Mouse (Mus musculus) left cerebral cortex, postnatal 36 days (tissue): ENCODE results near the gene Immt. TPM values are rescaled to one million over a fixed set of nuclear protein-coding genes. Genes with fewer than 3 reads are reported as not detected.
"Not testable (repeated sequence)": the region's sequence is repeated elsewhere in the genome, so short reads cannot be mapped to it uniquely, and the experiment has no call there.

Experiments used
- DNase-seq, 2 experiments: peaks; one replicate each; pipeline ENCODE4 v3.0.0; 2021 to 2022; ENCODE audit warnings: low spot score in 2 of 2, mixed read lengths in 1 of 2
- intact Hi-C: fragments of 180-260 bp; cut with DNase I; formaldehyde crosslinking; loops from one replicate; pipeline ENCODE4 v1.15.1; 2025
- total RNA-seq, 2 experiments: library from RNA; stranded (reverse); gene quantifications; 2 replicates each; pipeline ENCODE4 v1.2.3; 2021

Immt gene
- total RNA-seq, 2 experiments from 2014 or later, result 142 to 143 TPM

DNA sequence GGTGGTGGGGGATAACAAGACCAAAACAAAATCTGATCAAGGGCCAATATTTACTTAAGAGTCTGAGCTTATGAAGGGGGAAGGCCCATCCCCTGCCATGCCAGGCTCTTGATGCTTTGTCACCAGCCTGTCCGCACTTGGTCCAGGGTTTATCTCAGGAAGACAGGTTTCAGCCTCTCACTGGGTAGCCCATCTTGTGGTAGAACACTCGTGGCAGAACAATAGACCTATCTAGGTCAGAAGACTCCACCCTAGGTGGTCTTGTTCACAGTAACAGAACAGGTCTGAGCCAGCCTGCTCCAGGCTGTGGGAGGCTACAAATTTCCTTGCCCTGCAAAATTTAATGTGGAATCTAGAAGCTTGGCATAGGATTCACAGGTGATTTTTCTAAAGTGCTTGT is 5.7 kb downstream of the Immt start:
- no peak for DNase-seq
- intact Hi-C loops, result no loop called here

DNA sequence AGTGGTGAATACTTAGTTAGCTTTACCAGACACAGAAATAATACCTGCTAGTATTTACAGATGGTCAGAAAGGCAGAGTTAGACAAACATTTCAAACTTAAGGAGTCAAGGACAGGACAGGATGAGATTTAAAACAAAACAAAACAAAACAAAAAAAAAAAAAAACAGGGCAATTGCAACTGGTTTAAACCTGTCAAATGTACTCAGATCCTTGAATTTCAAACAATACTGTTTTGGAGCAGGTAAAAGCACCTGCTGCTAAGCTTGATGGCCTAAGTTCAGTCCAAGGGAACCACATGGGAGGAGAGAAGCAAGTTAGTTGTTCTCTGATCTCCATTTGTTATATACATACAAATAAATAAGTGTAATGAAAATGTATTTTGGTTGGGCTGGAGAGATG is 8.7 kb downstream of the Immt start:
- intact Hi-C loops, result no loop called here
- no peak for DNase-seq

DNA sequence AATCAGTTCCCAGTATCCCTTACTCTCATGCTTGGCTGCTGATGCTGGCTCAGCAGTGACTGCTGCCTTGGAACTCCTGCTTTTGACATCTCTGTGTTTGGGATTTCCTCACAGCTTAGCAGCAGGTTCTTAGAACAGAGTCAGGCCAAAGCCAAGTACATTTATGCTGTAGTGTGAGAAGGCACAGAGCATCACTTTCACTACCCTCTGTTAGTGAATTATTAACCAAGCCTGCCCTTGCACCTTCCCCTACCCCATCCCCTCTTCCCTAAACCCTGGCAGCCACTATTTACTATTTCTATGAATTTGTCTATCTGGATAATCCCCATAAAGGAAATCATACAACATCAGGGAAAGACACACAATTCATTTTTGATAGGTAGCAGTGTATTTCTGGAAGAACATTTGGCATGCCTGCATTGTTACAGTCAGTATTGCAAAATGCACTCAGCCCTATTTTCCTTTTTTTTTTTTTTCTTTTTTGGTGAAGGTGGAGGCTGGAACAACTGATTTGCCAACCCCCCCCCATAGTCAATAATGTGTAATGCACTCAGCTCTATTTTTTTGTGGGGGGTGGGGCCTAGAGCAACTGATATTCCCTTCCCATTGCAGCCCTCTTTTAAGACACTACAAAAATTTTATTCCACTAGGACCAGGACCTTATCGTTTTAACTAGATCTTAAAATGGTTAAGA is 9.6 kb downstream of the Immt start:
- intact Hi-C loops, result no loop called here
- no peak for DNase-seq

DNA sequence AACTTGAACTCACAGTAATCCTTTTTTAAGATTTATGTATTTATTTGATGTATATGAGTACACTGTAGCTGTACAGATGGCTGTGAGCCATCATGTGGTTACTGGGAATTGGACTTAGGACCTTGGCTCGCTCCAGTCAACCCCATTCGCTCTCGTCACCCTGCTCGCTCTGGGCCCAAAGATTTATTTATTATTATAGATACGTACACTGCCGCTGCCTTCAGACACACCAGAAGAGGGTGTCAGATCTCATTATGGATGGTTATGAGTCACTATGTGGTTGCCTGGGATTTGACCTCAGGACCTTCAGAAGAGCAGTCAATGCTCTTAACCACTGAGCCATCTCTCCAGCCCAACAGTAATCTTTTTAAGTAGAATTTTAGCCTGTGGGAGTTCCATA is 15.8 kb downstream of the Immt start:
- intact Hi-C loops, result not testable (repeated sequence)

DNA sequence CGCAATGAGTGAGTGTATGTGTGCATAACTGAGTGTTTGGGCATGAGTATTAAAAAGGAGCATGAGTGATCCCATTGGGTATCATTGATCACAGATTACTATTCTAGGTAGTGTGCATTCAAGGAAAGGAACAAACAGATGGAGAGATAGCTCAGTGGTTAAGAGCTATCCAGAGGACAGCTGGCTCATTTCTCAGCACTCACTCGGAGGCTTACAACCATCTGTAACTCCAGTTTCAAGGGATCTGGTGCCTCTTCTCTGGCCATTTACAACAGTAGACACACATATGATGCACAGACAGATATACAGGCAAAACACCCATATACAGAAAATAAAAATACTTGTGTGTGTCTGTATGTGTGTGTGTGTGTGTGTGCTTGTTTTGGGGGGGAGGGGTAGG is 36.6 kb downstream of the Immt start:
- no peak for DNase-seq
- intact Hi-C loops, result no loop called here

More for the DNA sequence above, 15.8 kb downstream of the Immt start:
- DNase-seq, result not testable (repeated sequence)

DNA sequence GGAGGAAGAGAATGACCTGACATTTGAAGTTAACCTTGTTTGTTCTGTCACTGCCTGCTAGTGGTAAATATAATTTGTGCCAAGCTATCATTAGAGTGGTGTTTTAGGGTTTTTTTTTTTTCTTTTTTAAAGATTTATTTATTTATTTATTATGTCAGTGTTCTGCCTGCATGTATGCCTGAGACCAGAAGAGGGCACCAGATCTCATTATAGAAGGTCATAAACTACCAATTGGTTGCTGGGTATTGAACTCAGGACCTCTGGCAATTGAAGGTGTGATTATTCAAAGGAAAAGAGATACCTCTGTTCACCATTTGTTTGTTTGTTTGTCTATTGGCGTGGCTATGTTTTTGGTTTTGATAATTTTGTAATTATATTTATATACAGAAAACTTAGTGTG is 37.7 kb downstream of the Immt start:
- intact Hi-C loops, result no loop called here
- DNase-seq, result no peak

DNA sequence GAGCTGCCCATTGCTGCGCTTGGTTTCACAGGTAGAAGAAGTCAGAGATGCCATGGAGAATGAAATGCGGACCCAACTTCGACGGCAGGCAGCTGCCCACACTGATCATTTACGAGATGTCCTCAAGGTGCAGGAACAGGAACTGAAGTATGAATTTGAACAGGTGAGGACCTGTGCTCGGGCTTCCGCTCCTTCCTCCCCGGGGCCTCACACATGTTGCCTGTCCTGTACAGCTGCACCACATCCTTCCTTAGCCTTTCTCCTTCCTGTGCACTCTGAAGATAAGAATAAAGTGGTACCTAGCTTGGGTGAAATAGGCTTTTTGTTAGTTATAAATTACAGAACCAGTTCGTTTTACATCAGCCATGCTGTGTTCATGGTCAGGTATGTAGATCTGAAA is 40.3 kb downstream of the Immt start:
- no peak for DNase-seq
- intact Hi-C loops, result no loop called here

DNA sequence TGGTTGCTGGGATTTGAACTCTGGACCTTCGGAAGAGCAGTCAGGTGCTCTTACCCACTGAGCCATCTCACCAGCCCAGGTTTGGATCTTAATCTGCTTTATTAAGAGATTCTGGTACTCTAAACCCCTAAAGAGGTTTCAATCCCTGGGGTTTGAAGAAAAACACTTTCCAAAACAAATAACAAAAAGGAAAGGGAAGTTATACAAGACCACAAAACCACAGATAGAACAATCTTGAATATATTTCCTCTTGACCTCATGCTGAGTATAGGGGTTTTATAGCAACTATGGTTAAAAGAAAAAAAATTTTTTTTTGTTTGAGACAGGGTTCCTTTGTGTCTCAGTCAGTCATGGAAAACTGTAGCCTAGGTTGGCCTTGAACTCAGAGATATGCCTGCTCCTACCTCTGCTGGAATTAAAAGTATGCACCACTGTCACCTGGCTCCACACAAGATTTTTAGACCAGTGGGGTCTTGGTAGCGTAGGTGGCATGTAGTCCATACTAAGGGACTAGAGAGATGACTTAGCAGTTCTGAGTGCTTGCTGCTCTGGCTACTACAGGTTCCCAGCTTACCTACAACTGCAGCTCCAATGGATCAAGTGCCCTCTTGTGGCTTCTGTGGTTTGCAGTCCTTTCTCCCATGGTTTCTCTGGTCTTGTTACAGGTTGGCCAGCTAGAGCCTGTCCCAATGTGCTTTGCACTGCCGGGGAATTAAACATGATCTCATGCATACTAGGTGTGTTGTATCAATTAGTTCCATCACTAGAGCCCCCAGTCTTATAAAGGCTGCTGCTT is 47.0 kb downstream of the Immt start:
- intact Hi-C loops, result no loop called here
- no peak for DNase-seq

DNA sequence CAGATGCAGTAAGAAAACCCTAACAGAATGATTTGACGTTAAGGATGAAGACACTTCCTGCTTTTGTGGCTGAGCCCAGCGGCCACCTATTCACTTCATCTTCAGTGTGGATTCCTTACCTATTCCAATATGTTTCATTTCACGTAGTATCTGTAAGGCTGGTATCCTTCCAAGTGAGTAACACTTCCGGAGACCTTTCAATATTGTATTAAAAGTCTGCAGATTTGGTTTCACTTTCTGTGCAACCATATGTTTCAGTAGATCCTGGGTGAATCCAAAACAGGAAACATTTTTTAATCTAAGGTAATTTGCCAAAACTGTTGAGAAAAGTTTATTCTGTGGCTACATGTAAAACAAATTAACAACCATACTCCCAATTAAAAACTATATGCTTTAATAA is 62.1 kb downstream of the Immt start:
- intact Hi-C loops, result loop anchor here (5.0 to 10.0 kb wide), 3 partner anchors 36 to 442 kb away; no protein-coding TSS in a partner anchor
- no peak for DNase-seq

DNA sequence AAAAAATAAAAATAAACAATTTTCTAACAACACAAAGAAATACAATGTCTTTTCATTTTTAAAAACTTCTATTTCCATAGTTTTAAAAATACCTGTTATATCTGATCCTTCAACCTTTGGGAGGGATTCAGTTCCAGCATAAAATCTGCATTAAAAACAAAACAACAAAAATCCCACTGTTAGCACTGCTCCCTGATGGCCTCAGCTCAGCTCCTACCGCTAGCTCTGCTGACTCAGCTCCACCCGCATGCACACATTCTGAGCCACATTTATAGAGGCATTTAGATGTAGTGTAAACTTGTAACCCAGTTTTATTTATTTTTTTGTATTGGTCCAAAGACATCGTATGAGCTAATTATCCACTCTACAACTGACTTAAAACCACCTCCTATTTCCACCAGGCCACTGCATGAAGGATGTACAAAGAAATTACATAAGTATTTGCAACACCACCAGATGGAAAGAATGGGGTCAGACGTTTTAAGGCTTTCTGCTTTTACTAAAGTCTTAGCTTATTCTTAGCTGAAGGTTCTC is 76.6 kb downstream of the Immt start:
- intact Hi-C loops, result no loop called here
- no peak for DNase-seq

DNA sequence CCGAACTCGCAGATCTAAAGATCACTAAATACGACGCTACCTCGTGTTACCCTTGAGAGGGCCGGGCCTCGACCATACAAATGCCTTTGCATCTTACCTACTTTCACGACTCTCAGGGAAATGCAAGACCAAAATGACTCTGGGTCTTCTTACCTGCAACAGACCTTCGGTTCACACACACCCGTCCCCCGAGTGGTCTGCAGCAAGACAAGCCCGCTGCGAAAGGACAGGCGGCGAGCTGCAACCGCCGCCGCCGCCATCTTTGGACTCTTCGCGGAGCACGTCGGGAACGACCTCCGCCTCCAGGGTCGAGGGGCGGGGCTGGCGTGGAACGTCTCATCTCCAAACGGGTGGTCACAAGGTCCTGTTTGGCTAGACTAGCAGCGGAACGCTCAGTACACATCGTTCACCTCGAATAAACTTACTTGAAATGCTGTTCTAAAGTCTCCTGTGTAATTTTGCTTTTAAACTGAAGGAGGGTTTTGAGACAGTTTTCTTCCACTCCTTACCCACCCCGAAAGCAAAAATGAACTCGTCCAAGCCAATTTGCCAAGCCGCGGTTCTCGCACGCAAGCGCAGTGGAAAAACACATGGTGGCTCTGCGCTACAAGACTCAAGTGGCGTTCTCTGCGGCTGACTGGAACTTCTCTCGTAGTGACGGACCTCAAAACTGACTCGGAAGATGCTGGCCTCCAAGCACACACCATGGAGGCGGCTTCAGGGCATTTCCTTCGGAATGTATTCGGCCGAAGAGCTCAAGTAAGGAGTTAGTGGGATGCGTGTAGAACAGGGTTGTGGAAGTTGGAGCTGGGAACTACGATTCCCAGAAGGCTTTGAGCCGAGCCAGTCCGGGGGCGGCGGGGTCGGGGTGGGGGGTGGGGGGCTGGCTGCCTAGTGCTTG is 77.6 kb downstream of the Immt start, which contains the start of the genes Ptcd3 and Polr1a:
TSS of gene Ptcd3 (minus strand) at position 270 of the 901 bp plus-strand sequence.
TSS of gene Polr1a (plus strand) at position 573 of the 901 bp plus-strand sequence.
- intact Hi-C loops, result no loop called here
- peak; percentile 93 to 94 for DNase-seq

DNA sequence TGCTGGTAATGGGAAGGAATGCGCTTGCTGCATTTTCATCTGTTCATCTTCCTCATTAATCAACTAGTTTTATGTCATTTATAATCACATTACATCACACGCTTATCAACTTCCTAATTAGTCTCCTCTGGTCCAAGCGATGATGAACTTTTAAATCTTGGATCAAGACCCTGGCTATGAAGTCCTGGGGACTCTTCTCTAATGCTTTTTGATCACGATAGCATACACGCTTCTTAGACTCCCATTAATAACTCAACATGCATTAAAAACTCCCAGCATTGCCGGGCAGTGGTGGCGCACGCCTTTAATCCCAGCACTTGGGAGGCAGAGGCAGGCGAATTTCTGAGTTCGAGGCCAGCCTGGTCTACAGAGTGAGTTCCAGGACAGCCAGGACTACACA is 78.3 kb downstream of the Immt start:
- intact Hi-C loops, result no loop called here

DNA sequence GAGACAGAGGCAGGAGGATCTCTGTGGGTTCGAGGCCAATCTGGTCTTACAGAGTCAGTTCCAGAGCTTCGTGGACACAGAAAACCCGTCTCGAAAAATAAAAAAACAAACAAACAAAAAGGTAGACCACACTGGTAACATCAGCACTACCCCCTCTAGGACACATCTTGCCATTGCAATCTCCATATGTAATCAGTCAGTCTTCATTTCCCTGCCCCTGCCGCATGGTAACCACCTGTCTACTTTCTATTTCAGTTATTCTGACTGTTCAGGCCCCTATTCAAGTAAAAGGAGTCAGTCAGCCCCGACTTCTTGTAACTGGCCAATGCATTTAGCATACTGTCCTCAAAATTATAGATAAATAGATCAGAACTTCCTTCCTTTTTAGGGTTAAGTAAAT is 78.7 kb downstream of the Immt start:
- intact Hi-C loops, result no loop called here
- DNase-seq, result no peak

More for the DNA sequence above, 78.3 kb downstream of the Immt start:
- DNase-seq, result no peak

DNA sequence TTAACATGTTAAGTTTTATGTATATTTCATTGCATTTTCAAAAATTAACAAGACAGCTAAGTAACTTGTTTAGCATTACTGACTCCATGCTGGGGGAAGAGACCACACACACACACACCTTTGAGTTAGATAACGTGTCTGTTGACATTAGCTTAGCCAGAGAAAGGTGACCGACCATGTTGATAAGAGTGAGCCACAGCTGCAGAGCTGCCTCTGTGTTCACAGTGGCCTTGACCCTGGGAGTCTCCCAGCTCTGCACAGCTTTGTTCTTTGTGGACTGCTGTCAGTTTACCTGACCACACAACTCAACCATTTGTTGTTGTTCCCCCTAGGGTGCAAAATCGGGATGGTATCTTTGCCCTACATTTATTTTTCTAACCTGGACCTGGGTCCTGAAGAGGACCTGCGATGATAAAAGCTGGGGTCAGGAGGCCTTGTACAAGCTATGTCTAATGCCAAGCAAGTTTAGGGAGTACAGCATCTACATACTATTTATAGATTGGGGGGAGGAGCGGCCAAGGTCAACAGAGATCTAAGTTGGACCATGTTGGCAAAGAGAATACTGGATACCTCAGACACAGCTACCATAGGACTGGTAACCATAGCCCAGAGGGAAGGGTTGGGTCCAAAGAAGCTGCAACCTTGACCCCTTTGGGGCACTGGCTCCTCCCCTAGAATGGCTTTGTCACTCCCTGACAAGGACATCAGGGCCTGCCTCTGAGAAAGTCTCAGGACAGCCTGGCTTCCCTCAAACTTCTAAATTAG is 80.7 kb downstream of the Immt start:
- no peak for DNase-seq
- intact Hi-C loops, result no loop called here

DNA sequence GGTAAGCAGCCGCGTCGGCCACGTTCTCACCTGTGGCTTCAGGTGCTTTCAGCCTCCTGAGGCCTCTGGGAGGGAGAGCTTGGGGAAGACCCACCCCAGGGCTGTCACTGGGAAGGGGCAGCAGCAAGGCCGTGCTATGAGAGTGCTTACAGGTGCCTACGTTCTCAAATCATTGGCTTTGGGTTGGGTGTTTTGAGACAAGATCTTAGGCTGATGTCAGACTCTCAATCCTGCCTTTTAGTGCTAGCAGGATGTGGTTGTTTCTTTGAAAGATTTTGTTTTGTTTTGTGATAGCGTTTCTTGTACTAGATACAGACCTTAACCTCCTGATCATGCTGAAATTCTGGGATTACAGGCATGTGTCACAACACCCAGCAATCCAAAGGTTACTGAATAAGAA is 89.6 kb downstream of the Immt start:
- intact Hi-C loops, result no loop called here

DNA sequence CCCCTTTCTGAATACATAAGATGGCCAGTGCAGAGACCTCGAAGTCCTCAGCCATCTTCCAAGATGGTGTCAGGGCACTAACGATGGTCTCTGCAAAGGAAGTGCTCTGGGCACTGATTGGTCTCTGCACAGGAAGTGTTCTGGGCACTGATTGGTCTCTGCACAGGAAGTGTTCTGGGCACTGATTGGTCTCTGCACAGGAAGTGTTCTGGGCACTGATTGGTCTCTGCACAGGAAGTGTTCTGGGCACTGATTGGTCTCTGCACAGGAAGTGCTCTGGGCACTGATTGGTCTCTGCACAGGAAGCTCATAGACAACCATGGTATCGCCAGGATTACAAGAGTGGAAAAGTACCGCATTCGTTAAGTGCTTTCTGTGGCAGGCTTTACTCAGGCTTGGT is 94.1 kb downstream of the Immt start:
- intact Hi-C loops, DNase-seq: not testable (repeated sequence)

More for the DNA sequence above, 89.6 kb downstream of the Immt start:
- no peak for DNase-seq
